Mouse (Mus musculus) E14TG2a.4 (cell line): ENCODE data around the gene Rundc3a.

Experiments used
- CTCF ChIP-seq: conservative IDR thresholded peaks from 2 replicates; pipeline ENCODE4 v1.5.1; 2014; ENCODE audit warnings: low read length
- NANOG ChIP-seq: IDR thresholded peaks from 2 replicates; pipeline ENCODE4 v1.6.1; 2014; ENCODE audit warnings: borderline replicate concordance, low read length, mixed read lengths
- POU5F1 ChIP-seq: IDR thresholded peaks from 2 replicates; pipeline ENCODE4 v1.6.1; 2014; ENCODE audit warnings: low read length, borderline replicate concordance

- TF ChIP-seq CTCF = no peak
- TF ChIP-seq NANOG = no peak
- TF ChIP-seq POU5F1 = no peak
These were observed 28.4 kb downstream of the Rundc3a start for GRCm38 (mm10) chr11:102421559-102421958.
